Mouse (Mus musculus): ENCODE results near the gene Slc38a7.

GRCm38 (mm10) chr8:95881576-95881975 is 28.2 kb upstream of the Slc38a7 start:
- no peak for TF ChIP-seq CTCF (IDR thresholded peaks at IDR 0.05; ENCODE audit: insufficient read depth, low read length)
- TF ChIP-seq POLR2A (IDR thresholded peaks at IDR 0.05; ENCODE audit: borderline replicate concordance, extremely low read depth, low read depth, low read length): no peak

All from lung, adult 2 months (tissue).